Mouse (Mus musculus) thymus, adult 2 months (tissue): ENCODE measurements around the gene Rpain. TPM values are rescaled to one million over a fixed set of nuclear protein-coding genes. Genes with fewer than 3 reads are reported as not detected.

Source experiments
- DNase-seq: peaks from one replicate; pipeline ENCODE4 v3.0.0; 2021
- H3K27ac ChIP-seq: fragments of 200-500 bp; 2 replicates; pipeline ENCODE4 v1.5.1; 2012; ENCODE audit warnings: low read length, control low read depth; ENCODE audit not compliant: control insufficient read depth, insufficient read depth
- H3K27me3 ChIP-seq: fragments of 200-500 bp; 2 replicates; pipeline ENCODE4 v1.6.1; 2012; ENCODE audit warnings: mild to moderate bottlenecking, low read length, moderate library complexity, mixed read lengths; ENCODE audit not compliant: control insufficient read depth, insufficient read depth
- H3K36me3 ChIP-seq: fragments of 200-500 bp; 2 replicates; pipeline ENCODE4 v1.6.1; 2012; ENCODE audit warnings: mild to moderate bottlenecking, low read length, moderate library complexity; ENCODE audit not compliant: control insufficient read depth, insufficient read depth
- H3K4me1 ChIP-seq: fragments of 200-500 bp; replicated peaks from 2 replicates; pipeline ENCODE4 v1.6.1; 2012; ENCODE audit warnings: low read length; ENCODE audit not compliant: control insufficient read depth, insufficient read depth
- H3K4me3 ChIP-seq: fragments of 200-500 bp; 2 replicates; pipeline ENCODE4 v1.5.1; 2012; ENCODE audit warnings: mild to moderate bottlenecking, low read length, control low read depth, moderate library complexity; ENCODE audit not compliant: control insufficient read depth, insufficient read depth
- CTCF ChIP-seq: fragments of 200-500 bp; IDR thresholded peaks from 2 replicates; pipeline ENCODE4 v1.5.1; 2012; ENCODE audit warnings: mild to moderate bottlenecking, control low read depth, low read length, moderate library complexity, borderline replicate concordance; ENCODE audit not compliant: control insufficient read depth, poor library complexity, insufficient read depth; ENCODE audit errors: extremely low read depth
- POLR2A ChIP-seq: fragments of 200-500 bp; IDR thresholded peaks from 2 replicates; pipeline ENCODE4 v1.6.1; 2012; ENCODE audit warnings: mild to moderate bottlenecking, low read length, control low read depth, moderate library complexity; ENCODE audit not compliant: control insufficient read depth, poor library complexity, insufficient read depth; ENCODE audit errors: extremely low read depth
- WGBS: fragments of 180-500 bp; shearing (Covaris S2); methylation state at CpG from one replicate; pipeline ENCODE4 v1.1.7; 2018; 5-methylcytosine and 5-hydroxymethylcytosine counted together
- polyA plus RNA-seq: library from polyadenylated mRNA; depleted of rRNA; stranded (reverse); fragments of >200 nt; gene quantifications from 2 replicates; pipeline ENCODE4 v1.2.3, GENCODE M21; 2012

The Rpain gene
- polyA plus RNA-seq, 1 experiment = 63.5 TPM

- Histone ChIP-seq H3K4me1 (no peaks in the 10 kb centered on the region), H3K27ac (no peak overlapping the region), H3K36me3 (peaks cover 91% of the 10 kb centered on the region), H3K4me3 (no peak overlapping the region), H3K27me3 (no peaks in the 10 kb centered on the region; the same call in 1 of the 2 replicates)
- TF ChIP-seq CTCF = no peak
- TF ChIP-seq POLR2A = no peak
- WGBS = 92% methylated on average over 4 of the region's 4 CpGs
- DNase-seq = no peak
Measured at GRCm38 (mm10) chr11:70954711-70955110, 15.3 kb upstream of the Rpain start.

DNA sequence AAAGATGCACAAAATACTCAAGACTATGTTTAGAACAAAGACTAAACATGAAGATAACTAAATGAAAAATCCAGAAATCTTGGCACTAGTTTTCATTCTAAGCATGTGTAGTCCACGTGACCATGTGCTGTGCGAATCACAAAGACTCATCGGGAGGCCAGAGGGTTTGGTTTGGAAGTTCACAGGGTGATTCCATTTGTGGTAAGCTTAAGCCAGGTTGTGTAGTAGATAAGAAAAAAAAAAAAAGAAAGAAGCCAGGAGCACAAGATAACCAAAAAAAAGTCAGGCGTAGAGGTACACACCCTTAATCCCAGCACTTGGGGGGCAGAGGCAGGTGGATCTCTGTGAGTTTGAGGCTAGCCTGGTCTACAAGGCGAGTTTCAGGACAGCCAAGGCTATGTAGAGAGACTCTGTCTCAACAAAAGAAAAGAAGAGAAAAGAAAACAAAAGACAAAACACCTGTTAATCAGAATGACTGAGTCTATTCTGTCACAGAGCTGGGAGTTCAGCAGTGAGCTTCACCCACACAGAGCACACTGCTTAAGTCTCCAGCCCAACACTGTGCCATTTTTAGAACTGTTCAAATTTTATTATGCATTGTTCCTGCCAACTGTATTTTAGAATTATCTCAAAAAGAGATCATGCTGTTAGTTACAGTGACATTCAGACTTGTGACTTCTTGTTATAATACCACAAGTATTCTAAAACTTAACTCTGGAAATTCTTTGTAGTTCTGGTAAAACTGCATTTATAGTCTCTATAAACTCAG lies 9.0 kb upstream of the Rpain start:
- Histone ChIP-seq H3K27ac (no peak overlapping the region), H3K36me3 (peaks cover 90% of the 10 kb centered on the region), H3K4me3 (no peak overlapping the region), H3K4me1 (no peaks in the 10 kb centered on the region), H3K27me3 (no peaks in the 10 kb centered on the region; the same call in 1 of the 2 replicates)
- TF ChIP-seq POLR2A (no peak), CTCF (no peak)
- WGBS = 96% methylated on average over 5 of the region's 5 CpGs
- no peak for DNase-seq

GRCm38 (mm10) chr11:70964222-70964907 lies 5.6 kb upstream of the Rpain start:
- peaks cover 62% of the 10 kb centered on the region for H3K36me3 ChIP-seq
- no peak overlapping the region for H3K4me3 ChIP-seq
- no peaks in the 10 kb centered on the region for H3K27me3 ChIP-seq
- no peak for DNase-seq
- 93% methylated on average over 4 of the region's 4 CpGs for WGBS
- TF ChIP-seq CTCF (no peak), POLR2A (no peak)
- no peak overlapping the region for H3K27ac ChIP-seq
- H3K4me1 ChIP-seq = peaks cover 4% of the 10 kb centered on the region

GRCm38 (mm10) chr11:70969271-70969794 lies 680 bp upstream of the Rpain start:
- DNase-seq = no peak
- WGBS = under 1% methylated on average over 25 of the region's 25 CpGs
- TF ChIP-seq CTCF (no peak), POLR2A (no peak)
- Histone ChIP-seq H3K27me3 (no peaks in the 10 kb centered on the region), H3K4me1 (peaks cover 4% of the 10 kb centered on the region), H3K27ac (peak overlapping the region; percentile 40; the same call in 1 of the 2 replicates), H3K4me3 (peak overlapping the region; percentile 86), H3K36me3 (peaks cover 18% of the 10 kb centered on the region)

DNA sequence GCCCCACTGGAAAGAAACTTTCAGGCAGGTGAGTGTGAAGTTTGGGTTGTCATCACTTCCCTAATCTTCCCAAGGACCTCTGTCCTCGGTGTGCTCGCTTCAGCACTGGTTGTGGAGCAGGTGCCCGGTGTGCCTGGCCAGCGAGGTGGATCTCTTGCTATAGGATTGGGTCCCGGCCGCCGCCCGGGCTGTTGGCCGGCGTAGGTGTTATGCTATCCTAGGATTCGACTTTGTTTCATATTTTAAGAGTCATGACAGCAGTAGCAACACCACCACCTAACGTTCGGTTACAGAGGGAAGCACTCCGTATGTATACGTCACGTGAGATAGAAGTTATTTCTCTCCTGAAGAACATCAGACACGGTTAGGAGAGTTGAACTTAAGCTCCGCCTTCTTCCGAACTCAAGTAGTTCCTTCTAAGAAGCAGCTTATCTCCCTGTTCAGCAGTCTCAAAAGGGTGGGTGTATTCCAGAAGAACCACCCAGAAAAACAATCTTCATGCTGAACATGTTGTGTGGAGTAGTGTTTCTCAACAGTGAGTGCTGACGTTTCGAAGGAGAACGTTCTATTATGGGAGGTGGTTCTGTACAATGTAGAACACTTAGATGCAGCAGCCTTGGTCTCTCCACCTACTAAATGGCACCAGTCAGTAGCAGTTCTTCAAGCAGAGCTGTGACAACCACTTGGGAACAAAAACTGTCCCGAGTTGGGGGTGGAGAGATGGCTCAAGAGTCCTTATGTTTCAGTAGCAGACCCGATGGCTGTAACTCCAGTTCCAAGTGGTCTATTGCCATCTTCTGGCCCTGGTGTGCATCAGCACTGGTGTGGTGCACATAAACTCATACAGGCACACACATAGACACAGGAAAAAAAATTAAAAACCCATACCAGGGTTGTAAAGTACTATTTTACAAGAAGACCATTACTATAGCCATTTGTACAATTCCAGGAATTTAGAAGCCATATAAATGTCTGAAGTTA lies 837 bp downstream of the Rpain start:
- H3K27me3 ChIP-seq = no peaks in the 10 kb centered on the region
- no peak for TF ChIP-seq POLR2A
- no peak for TF ChIP-seq CTCF
- DNase-seq = no peak
- peaks cover 16% of the 10 kb centered on the region for H3K36me3 ChIP-seq
- H3K4me1 ChIP-seq = peaks cover 4% of the 10 kb centered on the region
- peak overlapping the region; percentile 67 for H3K4me3 ChIP-seq
- WGBS = 11% methylated on average over 24 of the region's 24 CpGs
- peak overlapping the region; percentile 55 for H3K27ac ChIP-seq

GRCm38 (mm10) chr11:70972586-70972985 lies 2.6 kb downstream of the Rpain start:
- no peak for TF ChIP-seq POLR2A
- WGBS = 95% methylated on average over 1 of the region's 1 CpGs
- Histone ChIP-seq H3K27ac (no peak overlapping the region), H3K36me3 (peaks cover 22% of the 10 kb centered on the region), H3K4me1 (peaks cover 4% of the 10 kb centered on the region), H3K4me3 (no peak overlapping the region), H3K27me3 (no peaks in the 10 kb centered on the region)
- no peak for DNase-seq
